Mouse (Mus musculus): ENCODE results near the gene H2-Q2.
"Not testable (repeated sequence)": the region's sequence is repeated elsewhere in the genome, so short reads cannot be mapped to it uniquely, and the experiment has no call there.

Gene H2-Q2

GRCm38 (mm10) chr17:35342071-35342671 is at the start of gene H2-Q2:
H2-Q2 (plus strand) TSS chr17:35342242.
- peak; percentile 11 to 14 for DNase-seq

- peak; percentile 51 to 84 for DNase-seq
Observed at GRCm38 (mm10) chr17:35295796-35296195, 46.2 kb upstream of the H2-Q2 start.

GRCm38 (mm10) chr17:35300261-35300945 is 41.6 kb upstream of the H2-Q2 start:
- DNase-seq, result peak in 1 of 2 experiments; percentile 29

- peak; percentile 93 to 99 for DNase-seq
Observed at GRCm38 (mm10) chr17:35301645-35302258, 40.3 kb upstream of the H2-Q2 start.

- DNase-seq, result no peak
Observed at GRCm38 (mm10) chr17:35303271-35303670, 38.8 kb upstream of the H2-Q2 start.

- no peak for DNase-seq
Observed at GRCm38 (mm10) chr17:35303756-35304350, 38.2 kb upstream of the H2-Q2 start.

- peak in 1 of 2 experiments; percentile 14 for DNase-seq
Observed at GRCm38 (mm10) chr17:35304478-35304877, 37.6 kb upstream of the H2-Q2 start.

GRCm38 (mm10) chr17:35304921-35305320 is 37.1 kb upstream of the H2-Q2 start:
- DNase-seq, result not testable (repeated sequence)

- DNase-seq, result no peak
Observed at GRCm38 (mm10) chr17:35318671-35319070, 23.4 kb upstream of the H2-Q2 start.

GRCm38 (mm10) chr17:35320327-35321081 is 21.5 kb upstream of the H2-Q2 start, which contains the start of gene H2-Q1:
H2-Q1 (plus strand) TSS chr17:35320405.
- no peak for DNase-seq

- DNase-seq, result peak in 1 of 2 experiments; percentile 21
Observed at GRCm38 (mm10) chr17:35325124-35325523, 16.9 kb upstream of the H2-Q2 start.

- DNase-seq, result not testable (repeated sequence)
Observed at GRCm38 (mm10) chr17:35326000-35326399, 16.0 kb upstream of the H2-Q2 start.

GRCm38 (mm10) chr17:35329714-35330113 is 12.3 kb upstream of the H2-Q2 start:
- DNase-seq, result not testable (repeated sequence)

GRCm38 (mm10) chr17:35331546-35331945 is 10.5 kb upstream of the H2-Q2 start:
- DNase-seq, result not testable (repeated sequence)

GRCm38 (mm10) chr17:35342711-35343476 is 852 bp downstream of the H2-Q2 start:
- DNase-seq, result peak; percentile 9 to 40

GRCm38 (mm10) chr17:35347659-35348058 is 5.6 kb downstream of the H2-Q2 start:
- not testable (repeated sequence) for DNase-seq

GRCm38 (mm10) chr17:35353275-35353674 is 11.2 kb downstream of the H2-Q2 start:
- not testable (repeated sequence) for DNase-seq

- no peak for DNase-seq
Observed at GRCm38 (mm10) chr17:35354071-35354470, 12.0 kb downstream of the H2-Q2 start.

- no peak for DNase-seq
Observed at GRCm38 (mm10) chr17:35357086-35357485, 15.0 kb downstream of the H2-Q2 start.

GRCm38 (mm10) chr17:35358763-35359469 is 16.9 kb downstream of the H2-Q2 start:
- no peak for DNase-seq

GRCm38 (mm10) chr17:35359470-35359862 is 17.4 kb downstream of the H2-Q2 start:
- DNase-seq, result no peak

All from kidney, postnatal 36 days (tissue).